ENCODE assay signal across 8 mouse cellular contexts in the genomic region with DNA sequence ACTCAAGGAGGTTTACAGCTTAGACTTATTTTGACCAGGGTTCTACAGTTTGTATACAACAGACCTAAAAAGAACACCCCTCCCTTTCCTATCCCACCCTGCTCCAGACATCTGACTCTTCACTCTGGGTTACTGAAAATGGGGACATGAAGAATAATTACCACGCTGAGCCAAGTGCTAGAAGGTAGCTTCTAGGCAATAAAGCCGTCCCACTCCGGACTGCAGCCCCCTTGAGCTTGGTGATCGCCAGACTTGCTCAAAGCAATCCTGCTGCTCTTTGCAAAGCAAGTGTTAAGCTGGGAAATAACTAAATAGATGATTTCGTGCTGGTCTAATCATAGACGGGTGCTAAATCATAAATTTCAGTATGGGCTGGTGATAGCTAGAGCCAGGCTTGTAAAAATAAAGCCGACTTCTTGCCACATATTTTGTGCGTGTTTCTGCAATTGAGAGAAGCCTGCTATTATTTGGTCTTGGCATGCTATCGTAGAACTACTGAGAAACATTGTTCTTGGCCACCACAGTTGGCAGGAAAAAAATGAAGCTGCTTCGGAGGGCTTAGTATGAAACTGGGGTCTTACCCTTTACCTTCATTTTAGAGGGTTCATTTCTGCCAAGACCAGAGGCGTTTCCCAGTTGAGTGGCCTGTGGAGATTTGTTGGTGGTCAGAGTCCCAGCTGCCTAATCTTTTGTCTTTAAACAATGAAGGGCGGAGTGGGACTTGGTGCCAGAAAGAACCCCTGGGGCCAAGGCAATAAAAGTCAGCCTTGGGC. TPM values are rescaled to one million over a fixed set of nuclear protein-coding genes. Genes with fewer than 3 reads are reported as not detected.
DNase-seq lines count a peak whose midpoint lies in the region; ATAC-seq and TF ChIP-seq lines count a peak whose summit lies in the region.

No protein-coding gene starts in this region.

- no peak overlapping the region for H3K4me2 ChIP-seq in forebrain, embryonic 11.5 days (ENCODE audit: low read depth, low read length, severe bottlenecking)
- peak overlapping the region; percentile 18; the same call in 1 of the 2 replicates for H3K4me2 ChIP-seq in hindbrain, embryonic 15.5 days
- peak overlapping the region; percentile 24 for H3K4me2 ChIP-seq in neural tube, embryonic 13.5 days
- H3K4me2 ChIP-seq in intestine, embryonic 15.5 days (replicated peaks), result no peak overlapping the region

- H3K27ac ChIP-seq in layer of hippocampus, adult 2 months, result peak overlapping the region; percentile 72
- no peak overlapping the region for H3K27ac ChIP-seq in forebrain, embryonic 11.5 days (ENCODE audit: low read depth, low read length)
- peak overlapping the region; percentile 56 for H3K27ac ChIP-seq in hindbrain, embryonic 15.5 days (replicated peaks)
- peak overlapping the region; percentile 70 for H3K27ac ChIP-seq in neural tube, embryonic 13.5 days (replicated peaks)
- no peak overlapping the region for H3K27ac ChIP-seq in intestine, embryonic 15.5 days

- no peak for TF ChIP-seq CTCF in layer of hippocampus, adult 2 months (conservative IDR thresholded peaks at IDR 0.05)

- no peaks in the 10 kb centered on the region for H3K36me3 ChIP-seq in forebrain, embryonic 11.5 days (ENCODE audit: control insufficient read depth, insufficient read depth, low read length)
- no peaks in the 10 kb centered on the region for H3K36me3 ChIP-seq in hindbrain, embryonic 15.5 days
- H3K36me3 ChIP-seq in neural tube, embryonic 13.5 days, result no peaks in the 10 kb centered on the region
- H3K36me3 ChIP-seq in intestine, embryonic 15.5 days, result no peaks in the 10 kb centered on the region

- H3K9me3 ChIP-seq in forebrain, embryonic 11.5 days (ENCODE audit: control insufficient read depth, low read length), result no peaks in the 10 kb centered on the region
- no peaks in the 10 kb centered on the region for H3K9me3 ChIP-seq in hindbrain, embryonic 15.5 days
- H3K9me3 ChIP-seq in neural tube, embryonic 13.5 days, result no peaks in the 10 kb centered on the region
- no peaks in the 10 kb centered on the region for H3K9me3 ChIP-seq in intestine, embryonic 15.5 days

- 25% methylated on average over 12 of the region's 12 CpGs for WGBS in forebrain, embryonic 11.5 days
- 13% methylated on average over 12 of the region's 12 CpGs for WGBS in hindbrain, embryonic 15.5 days
- 6% methylated on average over 12 of the region's 12 CpGs for WGBS in neural tube, embryonic 13.5 days
- 62% methylated on average over 12 of the region's 12 CpGs for WGBS in intestine, embryonic 15.5 days

- DNase-seq in layer of hippocampus, adult 2 months (ENCODE audit: low spot score in 2 of 2), result no peak
- DNase-seq in layer of hippocampus, postnatal 36 days, result no peak
- no peak for DNase-seq in forebrain, embryonic 11.5 days (ENCODE audit: low spot score)
- no peak for DNase-seq in spleen, adult 12 weeks (ENCODE audit: low spot score)
- DNase-seq in adrenal gland, adult 2 months, result no peak

- 0 out of 2 replicates have a peak, but pooled peaks cover 2% of the 10 kb centered on the region for H3K4me1 ChIP-seq in forebrain, embryonic 11.5 days (replicated peaks; ENCODE audit: control insufficient read depth, insufficient read depth, low read length)
- H3K4me1 ChIP-seq in hindbrain, embryonic 15.5 days (replicated peaks), result peaks cover 4% of the 10 kb centered on the region; the same call in 1 of the 2 replicates
- H3K4me1 ChIP-seq in neural tube, embryonic 13.5 days (replicated peaks), result peaks cover 21% of the 10 kb centered on the region
- H3K4me1 ChIP-seq in intestine, embryonic 15.5 days (replicated peaks), result no peaks in the 10 kb centered on the region

- peak; percentile 42; the same call in 1 of the 2 replicates for ATAC-seq in forebrain, embryonic 11.5 days (replicated peaks; ENCODE audit: low FRiP score)
- ATAC-seq in hindbrain, embryonic 15.5 days (ENCODE audit: low FRiP score, low read depth), result peak; percentile 84
- ATAC-seq in neural tube, embryonic 13.5 days (ENCODE audit: low read depth), result peak; percentile 85
- ATAC-seq in intestine, embryonic 15.5 days, result no peak

- no peaks in the 10 kb centered on the region for H3K27me3 ChIP-seq in forebrain, embryonic 11.5 days (ENCODE audit: control insufficient read depth, insufficient read depth, low read length)
- no peaks in the 10 kb centered on the region for H3K27me3 ChIP-seq in hindbrain, embryonic 15.5 days
- H3K27me3 ChIP-seq in neural tube, embryonic 13.5 days, result no peaks in the 10 kb centered on the region; the same call in 1 of the 2 replicates
- H3K27me3 ChIP-seq in intestine, embryonic 15.5 days (replicated peaks), result no peaks in the 10 kb centered on the region

- H3K4me3 ChIP-seq in layer of hippocampus, adult 2 months, result peak overlapping the region; percentile 29
- H3K4me3 ChIP-seq in forebrain, embryonic 11.5 days (ENCODE audit: low read depth, low read length), result no peak overlapping the region
- H3K4me3 ChIP-seq in hindbrain, embryonic 15.5 days, result no peak overlapping the region
- H3K4me3 ChIP-seq in neural tube, embryonic 13.5 days, result no peak overlapping the region
- no peak overlapping the region for H3K4me3 ChIP-seq in intestine, embryonic 15.5 days (replicated peaks)

- H3K9ac ChIP-seq in forebrain, embryonic 11.5 days (ENCODE audit: low read length), result no peak overlapping the region
- H3K9ac ChIP-seq in hindbrain, embryonic 15.5 days, result no peak overlapping the region
- 0 out of 2 replicates have a peak overlapping the region, but pooled peaks have one; percentile 9 for H3K9ac ChIP-seq in neural tube, embryonic 13.5 days
- no peak overlapping the region for H3K9ac ChIP-seq in intestine, embryonic 15.5 days

RNA-seq across cellular contexts. Expression of a gene that starts 50.3 kb away (rescaled TPM):
- 10 to 100 TPM; 21.4 to 21.6 TPM for total RNA-seq in layer of hippocampus, adult 2 months (2021)
- total RNA-seq in layer of hippocampus, postnatal 36 days (2021), result 10 to 100 TPM; 19.7 to 26.8 TPM
- polyA plus RNA-seq in forebrain, embryonic 11.5 days (2014; fragmentation: Nextera tagmentation; extraction: Ambion mirVana), result 18.4 and 19.2 TPM in 2 replicates
- 24.3 and 30.7 TPM in 2 replicates for polyA plus RNA-seq in hindbrain, embryonic 15.5 days (2015; fragmentation: Nextera tagmentation; extraction: Ambion mirVana)
- 18.6 and 19.7 TPM in 2 replicates for polyA plus RNA-seq in neural tube, embryonic 13.5 days (2015; fragmentation: Nextera tagmentation; extraction: Ambion mirVana)
- total RNA-seq in adrenal gland, adult 2 months (2021), result 10 to 100 TPM; 13.8 to 27.0 TPM
- polyA plus RNA-seq in adrenal gland, adult 2 months (2012; rRNA removed), result 38.4 and 39.7 TPM in 2 replicates
- polyA plus RNA-seq in intestine, embryonic 15.5 days (2015; fragmentation: Nextera tagmentation; extraction: Ambion mirVana), result 28.5 and 32.7 TPM in 2 replicates

Comparison
In these comparisons a context has a peak if more than half of its experiments do, and no peak if none do; other contexts are left out.
1. H3K27ac ChIP-seq: peak in layer of hippocampus, adult 2 months (single experiment), hindbrain, embryonic 15.5 days (single experiment) and neural tube, embryonic 13.5 days (single experiment); none in forebrain, embryonic 11.5 days (single experiment) and intestine, embryonic 15.5 days (single experiment).
2. H3K4me2 ChIP-seq: peak in hindbrain, embryonic 15.5 days (single experiment) and neural tube, embryonic 13.5 days (single experiment); none in forebrain, embryonic 11.5 days (single experiment) and intestine, embryonic 15.5 days (single experiment).